Mouse (Mus musculus) heart, postnatal 0 days (tissue): Measurements from ENCODE around the gene Hras. TPM values are rescaled to one million over a fixed set of nuclear protein-coding genes. Genes with fewer than 3 reads are reported as not detected.

Experiments
- ATAC-seq: fragments of 200-750 bp; cut with Nextera tagmentation; 2 replicates; pipeline ENCODE4 v1.8.0; 2017; ENCODE audit warnings: low read depth, moderate number of reproducible peaks, moderate library complexity; ENCODE audit not compliant: insufficient read depth
- DNase-seq: peaks from one replicate; pipeline ENCODE4 v3.0.0-alpha.2; 2016; ENCODE audit warnings: low spot score
- H3K27ac ChIP-seq: fragments of 300-500 bp; sonication (generic); 2 replicates; pipeline ENCODE4 v1.5.1; 2014; ENCODE audit warnings: low read depth, mild to moderate bottlenecking
- H3K27me3 ChIP-seq: fragments of 300-500 bp; sonication (generic); 2 replicates; pipeline ENCODE4 v1.6.1; 2014; ENCODE audit warnings: low read length, mixed read lengths; ENCODE audit not compliant: control insufficient read depth, insufficient read depth
- H3K36me3 ChIP-seq: fragments of 300-500 bp; sonication (generic); replicated peaks from 2 replicates; pipeline ENCODE4 v1.6.1; 2014; ENCODE audit warnings: low read length, mixed read lengths; ENCODE audit not compliant: control insufficient read depth, insufficient read depth
- H3K4me1 ChIP-seq: fragments of 300-500 bp; sonication (generic); 2 replicates; pipeline ENCODE4 v1.6.1; 2014; ENCODE audit warnings: antibody characterized with exemption; ENCODE audit not compliant: control insufficient read depth, insufficient read depth
- H3K4me2 ChIP-seq: fragments of 300-500 bp; sonication (generic); 2 replicates; pipeline ENCODE4 v1.6.1; 2014; ENCODE audit warnings: low read depth, mild to moderate bottlenecking, low read length, moderate library complexity
- H3K4me3 ChIP-seq: fragments of 300-500 bp; sonication (generic); 2 replicates; pipeline ENCODE4 v1.5.1; 2014; ENCODE audit warnings: low read depth, low read length
- H3K9ac ChIP-seq: fragments of 300-500 bp; sonication (generic); replicated peaks from 2 replicates; pipeline ENCODE4 v1.6.1; 2014; ENCODE audit warnings: low read depth, low read length, mixed read lengths
- H3K9me3 ChIP-seq: fragments of 300-500 bp; sonication (generic); replicated peaks from 2 replicates; pipeline ENCODE4 v1.6.1; 2016; ENCODE audit warnings: low read length; ENCODE audit not compliant: control insufficient read depth
- CTCF ChIP-seq: IDR thresholded peaks from 2 replicates; pipeline ENCODE4 v1.5.1; 2016; ENCODE audit warnings: antibody characterized with exemption, control low read depth, low read depth
- EP300 ChIP-seq: IDR thresholded peaks from 2 replicates; pipeline ENCODE4 v1.6.1; 2016; ENCODE audit warnings: antibody characterized with exemption, low read depth
- WGBS: fragments of 180-500 bp; shearing (Covaris S2); extraction: QIAGEN DNeasy Blood & Tissue Kit; methylation state at CpG from one replicate; pipeline ENCODE4 v1.1.7; 2014; 5-methylcytosine and 5-hydroxymethylcytosine counted together
- polyA plus RNA-seq: library from polyadenylated mRNA; unstranded; fragments of >200 nt; fragmentation: Nextera tagmentation; extraction: Ambion mirVana; gene quantifications from 2 replicates; pipeline ENCODE4 v1.2.1, GENCODE M21; 2015
- total RNA-seq: library from RNA; depleted of rRNA; stranded (reverse); fragments of >200 nt; gene quantifications from 2 replicates; pipeline ENCODE4 v1.2.3, GENCODE M21; 2014; ENCODE audit warnings: low replicate concordance

Hras gene
- total and polyA plus RNA-seq, 2 experiments from 2014 or later: 72.2 to 78.9 TPM

GRCm38 (mm10) chr7:141148639-141149038 lies 45.2 kb downstream of the Hras start:
- peaks cover 39% of the 10 kb centered on the region for H3K36me3 ChIP-seq
- TF ChIP-seq CTCF (no peak), EP300 (no peak)
- no peak for DNase-seq

GRCm38 (mm10) chr7:141147044-141147443 lies 46.8 kb downstream of the Hras start:
- no peak for ATAC-seq
- no peak overlapping the region for H3K4me2 ChIP-seq
- H3K4me3 ChIP-seq: no peak overlapping the region
- H3K9ac ChIP-seq: no peak overlapping the region
- H3K27me3 ChIP-seq: no peaks in the 10 kb centered on the region
- no peaks in the 10 kb centered on the region for H3K9me3 ChIP-seq
- 64% methylated on average over 6 of the region's 6 CpGs for WGBS
- peaks cover 29% of the 10 kb centered on the region for H3K36me3 ChIP-seq
- no peak for TF ChIP-seq EP300
- no peak for TF ChIP-seq CTCF
- H3K4me1 ChIP-seq: no peaks in the 10 kb centered on the region
- H3K27ac ChIP-seq: no peak overlapping the region
- DNase-seq: no peak

More at GRCm38 (mm10) chr7:141148639-141149038, 45.2 kb downstream of the Hras start:
- no peak overlapping the region for H3K9ac ChIP-seq
- H3K4me2 ChIP-seq: no peak overlapping the region
- ATAC-seq: no peak
- no peaks in the 10 kb centered on the region for H3K4me1 ChIP-seq
- H3K9me3 ChIP-seq: no peaks in the 10 kb centered on the region
- H3K4me3 ChIP-seq: no peak overlapping the region
- H3K27ac ChIP-seq: no peak overlapping the region
- no peaks in the 10 kb centered on the region for H3K27me3 ChIP-seq
- WGBS: 82% methylated on average over 4 of the region's 4 CpGs

DNA sequence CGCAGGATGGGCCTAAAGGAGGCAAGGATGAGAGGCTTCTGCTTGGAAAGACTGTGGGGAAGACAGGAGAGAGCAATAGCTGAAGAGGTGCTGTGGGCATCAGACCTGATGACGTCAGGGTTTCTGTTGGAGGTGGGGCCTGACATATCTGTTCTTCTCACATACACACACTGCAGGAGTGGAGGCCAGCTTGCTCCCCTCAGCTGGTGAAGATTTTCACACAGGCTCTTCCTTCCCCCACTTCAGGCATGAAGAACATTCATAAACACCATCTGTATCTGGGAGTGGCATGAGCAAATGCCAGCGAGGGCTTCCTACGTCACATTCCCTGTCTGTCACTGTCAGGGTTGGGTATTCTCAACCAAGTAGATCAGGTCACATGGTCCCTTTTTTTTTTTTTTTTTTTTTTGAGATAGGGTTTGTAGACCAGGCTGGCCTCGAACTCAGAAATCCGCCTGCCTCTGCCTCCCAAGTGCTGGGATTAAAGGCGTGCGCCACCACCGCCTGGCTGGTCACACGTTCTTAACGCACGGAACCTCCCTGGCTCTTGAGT lies 47.7 kb downstream of the Hras start:
- Histone ChIP-seq H3K9me3 (no peaks in the 10 kb centered on the region), H3K27ac (no peak overlapping the region), H3K36me3 (peaks cover 19% of the 10 kb centered on the region), H3K4me1 (no peaks in the 10 kb centered on the region), H3K4me3 (no peak overlapping the region), H3K27me3 (no peaks in the 10 kb centered on the region), H3K9ac (no peak overlapping the region), H3K4me2 (no peak overlapping the region)
- TF ChIP-seq EP300 (no peak), CTCF (no peak)
- WGBS: 87% methylated on average over 12 of the region's 12 CpGs
- DNase-seq: no peak
- no peak for ATAC-seq

GRCm38 (mm10) chr7:141145403-141145802 lies 48.4 kb downstream of the Hras start:
- Histone ChIP-seq H3K4me1 (no peaks in the 10 kb centered on the region), H3K27ac (no peak overlapping the region), H3K4me2 (no peak overlapping the region), H3K9me3 (no peaks in the 10 kb centered on the region), H3K27me3 (no peaks in the 10 kb centered on the region), H3K4me3 (no peak overlapping the region), H3K36me3 (peaks cover 15% of the 10 kb centered on the region), H3K9ac (no peak overlapping the region)
- 52% methylated on average over 1 of the region's 1 CpGs for WGBS
- ATAC-seq (no peak), DNase-seq (no peak)
- no peak for TF ChIP-seq CTCF
- no peak for TF ChIP-seq EP300

- Histone ChIP-seq H3K27me3 (no peaks in the 10 kb centered on the region), H3K4me1 (no peaks in the 10 kb centered on the region), H3K36me3 (peaks cover 15% of the 10 kb centered on the region), H3K4me3 (no peak overlapping the region), H3K9ac (no peak overlapping the region), H3K9me3 (no peaks in the 10 kb centered on the region), H3K27ac (no peak overlapping the region), H3K4me2 (no peak overlapping the region)
- ATAC-seq: no peak
- DNase-seq: no peak
- TF ChIP-seq CTCF: no peak
- no peak for TF ChIP-seq EP300
- 92% methylated on average over 3 of the region's 3 CpGs for WGBS
Observed at GRCm38 (mm10) chr7:141144650-141145049, 49.2 kb downstream of the Hras start.

DNA sequence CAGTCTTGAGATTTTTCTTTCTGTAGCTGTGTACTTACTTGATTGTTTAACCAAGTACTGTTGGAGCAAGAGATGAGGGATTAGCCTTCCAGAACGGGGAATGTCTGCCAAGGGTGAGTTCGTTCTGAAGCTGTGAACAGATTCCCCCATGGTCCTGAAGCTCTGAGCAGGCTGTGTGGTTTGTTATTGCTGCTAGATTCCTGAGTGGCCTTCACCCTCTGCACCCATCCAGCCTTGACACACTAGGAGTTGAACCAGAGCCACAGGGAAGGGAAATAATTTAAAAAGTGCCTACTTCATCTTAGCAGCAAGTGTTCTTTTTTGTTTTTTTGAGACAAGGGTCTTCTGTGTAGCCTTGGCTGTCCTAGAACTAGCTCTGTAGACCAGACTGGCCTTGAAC lies 49.9 kb downstream of the Hras start:
- Histone ChIP-seq H3K9me3 (no peaks in the 10 kb centered on the region), H3K4me1 (no peaks in the 10 kb centered on the region), H3K36me3 (peaks cover 23% of the 10 kb centered on the region), H3K27ac (no peak overlapping the region), H3K4me3 (no peak overlapping the region), H3K27me3 (no peaks in the 10 kb centered on the region), H3K9ac (no peak overlapping the region), H3K4me2 (no peak overlapping the region)
- TF ChIP-seq EP300 (no peak), CTCF (no peak)
- no peak for DNase-seq
- 79% methylated on average over 2 of the region's 2 CpGs for WGBS
- ATAC-seq: no peak
